Mouse (Mus musculus): ENCODE measurements around the gene Mmp23.
"Not testable (repeated sequence)": the region's sequence is repeated elsewhere in the genome, so short reads cannot be mapped to it uniquely, and the experiment has no call there.

Mmp23 gene

GRCm38 (mm10) chr4:155653086-155653450 lies at the start of gene Mmp23:
Mmp23 (minus strand) TSS chr4:155653384.
- DNase-seq = peak; percentile 69

- no peak for DNase-seq
Observed at GRCm38 (mm10) chr4:155700425-155700824, 47.2 kb upstream of the Mmp23 start.

GRCm38 (mm10) chr4:155696261-155697255 lies 43.4 kb upstream of the Mmp23 start:
- no peak for DNase-seq

- no peak for DNase-seq
Observed at GRCm38 (mm10) chr4:155695531-155696062, 42.4 kb upstream of the Mmp23 start.

- peak; percentile 71 for DNase-seq
Observed at GRCm38 (mm10) chr4:155694482-155695401, 41.6 kb upstream of the Mmp23 start.

GRCm38 (mm10) chr4:155694111-155694481 lies 40.9 kb upstream of the Mmp23 start, which contains the start of gene Fndc10:
Fndc10 (plus strand) TSS chr4:155694342.
- DNase-seq = peak; percentile 76

GRCm38 (mm10) chr4:155692421-155692820 lies 39.2 kb upstream of the Mmp23 start:
- DNase-seq = peak; percentile 18

- DNase-seq = no peak
Observed at GRCm38 (mm10) chr4:155690571-155691375, 37.6 kb upstream of the Mmp23 start.

- not testable (repeated sequence) for DNase-seq
Observed at GRCm38 (mm10) chr4:155687764-155688163, 34.6 kb upstream of the Mmp23 start.

- DNase-seq = not testable (repeated sequence)
Observed at GRCm38 (mm10) chr4:155683670-155684277, 30.6 kb upstream of the Mmp23 start.

- DNase-seq = peak; percentile 63
Observed at GRCm38 (mm10) chr4:155675991-155676390, 22.8 kb upstream of the Mmp23 start.

- DNase-seq = no peak
Observed at GRCm38 (mm10) chr4:155672082-155672481, 18.9 kb upstream of the Mmp23 start.

GRCm38 (mm10) chr4:155670236-155670635 lies 17.1 kb upstream of the Mmp23 start:
- DNase-seq = not testable (repeated sequence)

GRCm38 (mm10) chr4:155669598-155670075 lies 16.5 kb upstream of the Mmp23 start:
- DNase-seq = no peak

- peak; percentile 98 for DNase-seq
Observed at GRCm38 (mm10) chr4:155668689-155669597, 15.8 kb upstream of the Mmp23 start, which contains the start of gene Mib2. Mib2 (minus strand) TSS chr4:155669198.

GRCm38 (mm10) chr4:155666903-155667302 lies 13.7 kb upstream of the Mmp23 start:
- DNase-seq = no peak

GRCm38 (mm10) chr4:155660641-155661040 lies 7.5 kb upstream of the Mmp23 start:
- DNase-seq = no peak

- DNase-seq = no peak
Observed at GRCm38 (mm10) chr4:155658961-155659360, 5.8 kb upstream of the Mmp23 start.

- no peak for DNase-seq
Observed at GRCm38 (mm10) chr4:155656214-155656751, 3.1 kb upstream of the Mmp23 start.
